Mouse (Mus musculus) midbrain, embryonic 12.5 days (tissue): ENCODE results near the gene Fstl4. TPM values are rescaled to one million over a fixed set of nuclear protein-coding genes. Genes with fewer than 3 reads are reported as not detected.
A peak's percentile ranks its signal among the peaks of the same experiment; 100 is the strongest.

ENCODE experiments used
- ATAC-seq: fragments of 200-750 bp; cut with Nextera tagmentation; 2 replicates; pipeline ENCODE4 v1.8.0; 2017; ENCODE audit warnings: low read depth, moderate TSS enrichment, moderate library complexity; ENCODE audit not compliant: low FRiP score
- H3K27ac ChIP-seq: fragments of 300-500 bp; sonication (generic); replicated peaks from 2 replicates; pipeline ENCODE4 v1.5.1; 2016; ENCODE audit warnings: mild to moderate bottlenecking
- H3K27me3 ChIP-seq: fragments of 300-500 bp; sonication (generic); 2 replicates; pipeline ENCODE4 v1.6.1; 2016; ENCODE audit warnings: mild to moderate bottlenecking
- H3K36me3 ChIP-seq: fragments of 300-500 bp; sonication (generic); 2 replicates; pipeline ENCODE4 v1.6.1; 2016
- H3K4me1 ChIP-seq: fragments of 300-500 bp; sonication (generic); 2 replicates; pipeline ENCODE4 v1.6.1; 2016
- H3K4me2 ChIP-seq: fragments of 300-500 bp; sonication (generic); replicated peaks from 2 replicates; pipeline ENCODE4 v1.6.1; 2016; ENCODE audit warnings: mild to moderate bottlenecking, moderate library complexity
- H3K4me3 ChIP-seq: fragments of 300-500 bp; sonication (generic); 2 replicates; pipeline ENCODE4 v1.5.1; 2016; ENCODE audit warnings: mild to moderate bottlenecking
- H3K9ac ChIP-seq: fragments of 300-500 bp; sonication (generic); replicated peaks from 2 replicates; pipeline ENCODE4 v1.6.1; 2016; ENCODE audit warnings: mild to moderate bottlenecking, moderate library complexity
- H3K9me3 ChIP-seq: fragments of 300-500 bp; sonication (generic); 2 replicates; pipeline ENCODE4 v1.6.1; 2016; ENCODE audit warnings: mild to moderate bottlenecking
- WGBS: fragments of 180-500 bp; shearing (Covaris S2); methylation state at CpG from one replicate; pipeline ENCODE4 v1.1.7; 2016; 5-methylcytosine and 5-hydroxymethylcytosine counted together
- polyA plus RNA-seq: library from polyadenylated mRNA; unstranded; fragments of >200 nt; fragmentation: Nextera tagmentation; extraction: Ambion mirVana; gene quantifications from 2 replicates; pipeline ENCODE4 v1.2.1, GENCODE M21; 2016

Gene Fstl4
- polyA plus RNA-seq = 1.2 and 2.6 TPM in 2 replicates

DNA sequence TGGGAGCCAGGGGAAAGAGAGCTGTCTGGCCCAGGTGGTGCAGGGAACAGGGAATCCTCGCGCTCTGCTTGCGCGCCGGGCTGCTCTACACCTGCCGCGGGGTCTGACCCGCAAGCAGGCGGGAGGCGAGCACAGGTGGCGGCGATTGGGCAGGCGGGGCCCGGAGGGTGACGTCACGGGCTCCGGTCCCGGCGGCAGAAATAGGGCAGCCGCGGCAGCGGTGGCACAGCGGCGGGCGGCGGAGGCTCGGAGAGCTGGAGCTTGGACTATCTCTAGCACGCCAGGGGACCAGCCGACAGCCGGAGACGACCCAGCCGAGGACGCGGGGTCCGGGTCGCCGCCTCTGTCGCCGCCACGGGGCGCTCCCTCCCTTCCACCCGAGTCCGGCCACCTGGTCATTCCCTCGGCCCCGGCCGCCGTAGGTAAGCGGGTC, at the start of gene Fstl4:
Fstl4 (plus strand) TSS at position 174 of the 433 bp plus-strand sequence.
- H3K9ac ChIP-seq = peak within 1 kb of the TSS; percentile 58
- peaks cover 62% of the 10 kb centered on the region for H3K27me3 ChIP-seq
- H3K4me2 ChIP-seq = peak within 1 kb of the TSS; percentile 99
- H3K36me3 ChIP-seq = no peaks in the 10 kb centered on the region
- peak within 1 kb of the TSS; percentile 58 for H3K4me3 ChIP-seq
- ATAC-seq = peak; percentile 41; the same call in 1 of the 2 replicates
- H3K4me1 ChIP-seq = peaks cover 16% of the 10 kb centered on the region
- no peaks in the 10 kb centered on the region for H3K9me3 ChIP-seq
- under 1% methylated on average over 48 of the region's 48 CpGs for WGBS
- H3K27ac ChIP-seq = no peak within 1 kb of the TSS

DNA sequence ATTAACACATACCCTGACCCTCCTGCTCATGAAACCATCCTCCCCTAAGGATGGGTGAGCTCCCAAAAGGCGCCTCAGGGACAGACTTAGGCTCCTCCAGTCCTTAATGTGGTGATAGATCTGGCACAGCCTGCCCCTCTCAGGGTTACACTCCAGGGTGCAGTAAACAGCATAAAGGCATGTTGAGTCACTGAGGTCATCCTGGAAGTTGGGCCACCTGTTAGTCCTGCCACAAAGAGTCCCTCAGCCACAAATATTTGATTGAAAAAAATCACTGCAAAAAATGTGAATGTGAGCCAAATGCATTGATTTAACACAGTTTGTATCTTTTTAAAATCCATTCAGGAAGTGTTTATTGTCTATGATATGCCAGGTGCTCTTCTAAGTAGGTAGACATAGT, 45.9 kb upstream of the Fstl4 start:
- no peak for ATAC-seq
- 48% methylated on average over 1 of the region's 1 CpGs for WGBS
- H3K36me3 ChIP-seq = no peaks in the 10 kb centered on the region
- H3K9ac ChIP-seq = no peak overlapping the region
- no peak overlapping the region for H3K4me2 ChIP-seq
- no peaks in the 10 kb centered on the region for H3K27me3 ChIP-seq
- H3K4me3 ChIP-seq = no peak overlapping the region
- H3K9me3 ChIP-seq = no peaks in the 10 kb centered on the region
- H3K4me1 ChIP-seq = no peaks in the 10 kb centered on the region
- no peak overlapping the region for H3K27ac ChIP-seq

DNA sequence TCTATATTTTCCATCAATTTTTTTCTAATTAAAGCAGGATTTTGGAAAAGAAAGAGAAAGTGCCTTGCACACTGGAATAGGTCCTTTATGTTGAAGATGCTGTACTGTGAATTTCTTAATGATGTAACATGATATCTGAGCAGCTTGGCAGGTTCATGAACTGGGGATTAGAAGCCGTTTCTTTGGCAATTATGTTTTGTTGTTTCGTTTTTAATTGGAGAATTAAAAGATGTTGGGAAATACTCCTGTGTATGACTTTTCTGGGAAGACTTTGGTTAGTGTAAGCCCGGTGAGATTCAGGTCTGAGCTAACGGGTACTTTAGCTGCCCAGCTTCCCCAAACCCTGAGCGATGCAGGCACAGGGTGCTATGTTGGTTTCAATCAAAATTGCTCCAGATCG, 43.3 kb upstream of the Fstl4 start:
- no peak for ATAC-seq
- no peaks in the 10 kb centered on the region for H3K4me1 ChIP-seq
- no peak overlapping the region for H3K4me3 ChIP-seq
- H3K27ac ChIP-seq = no peak overlapping the region
- H3K9me3 ChIP-seq = 0 out of 2 replicates have a peak, but pooled peaks cover 1% of the 10 kb centered on the region
- H3K27me3 ChIP-seq = no peaks in the 10 kb centered on the region
- no peak overlapping the region for H3K9ac ChIP-seq
- no peak overlapping the region for H3K4me2 ChIP-seq
- no peaks in the 10 kb centered on the region for H3K36me3 ChIP-seq
- 80% methylated on average over 6 of the region's 6 CpGs for whole genome bisulfite sequencing

DNA sequence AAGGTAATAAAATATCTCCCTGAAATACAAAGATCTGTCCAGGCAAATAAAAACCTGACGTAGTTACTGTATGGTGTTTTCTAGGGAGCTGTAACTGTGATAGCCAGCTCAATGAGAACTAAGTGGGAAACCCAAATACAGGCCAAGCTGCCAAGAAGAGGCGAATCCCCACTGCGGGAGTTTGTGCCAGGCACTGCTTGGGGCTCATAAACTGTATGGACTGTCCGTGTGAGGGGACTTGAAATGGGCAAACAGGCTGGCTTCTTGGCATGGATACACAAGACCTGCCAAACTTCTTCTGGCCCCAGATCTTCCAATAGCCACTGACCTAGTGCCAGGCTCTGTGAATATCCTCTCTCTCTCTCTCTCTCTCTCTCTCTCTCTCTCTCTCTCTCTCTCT, 41.7 kb upstream of the Fstl4 start:
- H3K27me3 ChIP-seq = no peaks in the 10 kb centered on the region
- no peak overlapping the region for H3K9ac ChIP-seq
- no peaks in the 10 kb centered on the region for H3K4me1 ChIP-seq
- H3K9me3 ChIP-seq = 0 out of 2 replicates have a peak, but pooled peaks cover 3% of the 10 kb centered on the region
- H3K4me3 ChIP-seq = no peak overlapping the region
- no peaks in the 10 kb centered on the region for H3K36me3 ChIP-seq
- ATAC-seq = no peak
- 88% methylated on average over 4 of the region's 4 CpGs for WGBS
- no peak overlapping the region for H3K27ac ChIP-seq
- no peak overlapping the region for H3K4me2 ChIP-seq

DNA sequence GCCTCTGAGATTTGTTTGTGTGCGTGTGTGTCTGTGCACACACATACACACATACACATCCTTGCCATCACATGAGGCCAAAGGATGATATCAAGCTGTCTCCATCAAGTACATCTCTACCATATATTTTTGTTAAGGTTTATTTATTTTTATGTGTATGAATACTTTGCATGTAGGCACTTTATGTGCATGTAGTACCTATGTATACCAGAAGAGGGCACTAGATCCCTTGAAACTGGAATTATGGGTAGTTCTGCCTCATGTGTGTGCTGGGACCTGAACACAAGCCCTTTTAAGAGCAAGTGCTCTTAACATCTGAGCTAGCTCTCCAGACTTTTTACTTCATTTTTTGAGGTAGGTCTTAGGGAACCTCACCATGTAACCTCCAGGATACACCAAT, 38.4 kb upstream of the Fstl4 start:
- no peaks in the 10 kb centered on the region for H3K36me3 ChIP-seq
- H3K27ac ChIP-seq = no peak overlapping the region
- no peak for ATAC-seq
- 0 out of 2 replicates have a peak, but pooled peaks cover 3% of the 10 kb centered on the region for H3K9me3 ChIP-seq
- no peaks in the 10 kb centered on the region for H3K27me3 ChIP-seq
- 100% methylated on average over 1 of the region's 1 CpGs for WGBS
- H3K4me1 ChIP-seq = no peaks in the 10 kb centered on the region
- H3K4me3 ChIP-seq = no peak overlapping the region
- no peak overlapping the region for H3K9ac ChIP-seq
- H3K4me2 ChIP-seq = no peak overlapping the region

DNA sequence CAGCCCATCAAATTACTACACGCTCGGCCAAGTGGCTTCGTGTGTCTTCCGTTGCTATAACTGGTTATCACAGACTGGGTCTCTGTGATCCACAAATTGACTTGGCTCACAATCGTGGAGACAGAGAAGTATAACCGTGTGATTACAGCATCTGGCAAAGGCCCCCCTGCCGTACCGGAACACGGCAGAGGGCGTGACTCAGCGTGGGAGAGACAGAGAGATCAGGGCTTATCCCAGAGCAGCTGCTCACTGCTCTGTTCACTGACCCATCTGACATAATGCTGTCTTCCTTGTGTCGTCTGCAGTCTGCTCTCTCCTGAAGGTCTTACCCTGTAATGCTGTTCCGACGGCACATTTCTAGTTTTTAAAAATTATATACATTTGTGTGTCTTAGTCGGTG, 36.0 kb upstream of the Fstl4 start:
- no peak overlapping the region for H3K9ac ChIP-seq
- H3K4me2 ChIP-seq = no peak overlapping the region
- WGBS = 69% methylated on average over 15 of the region's 15 CpGs
- no peak overlapping the region for H3K4me3 ChIP-seq
- ATAC-seq = no peak
- H3K4me1 ChIP-seq = no peaks in the 10 kb centered on the region
- H3K9me3 ChIP-seq = 0 out of 2 replicates have a peak, but pooled peaks cover 3% of the 10 kb centered on the region
- no peaks in the 10 kb centered on the region for H3K36me3 ChIP-seq
- no peak overlapping the region for H3K27ac ChIP-seq
- H3K27me3 ChIP-seq = no peaks in the 10 kb centered on the region

DNA sequence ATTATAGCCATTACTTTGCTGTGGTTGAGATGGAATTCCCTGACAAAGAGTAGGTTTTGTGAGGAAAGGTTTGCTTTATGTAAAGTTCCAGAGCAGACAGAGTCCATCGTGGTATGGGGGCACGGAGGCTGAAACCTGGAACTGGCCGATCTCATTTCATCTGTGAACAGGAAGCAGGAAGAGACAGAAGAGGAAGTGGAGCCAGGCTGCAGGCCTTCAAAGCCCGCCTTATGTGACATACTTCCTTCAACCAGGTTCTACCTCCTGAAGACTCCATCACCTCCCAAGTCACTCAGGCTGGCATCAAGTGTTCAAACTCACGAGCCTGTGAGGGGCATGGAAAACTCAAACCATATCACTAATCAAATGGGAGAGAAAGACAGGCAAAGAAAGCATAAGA, 34.5 kb upstream of the Fstl4 start:
- Histone ChIP-seq H3K4me2 (no peak overlapping the region), H3K27me3 (no peaks in the 10 kb centered on the region), H3K9me3 (0 out of 2 replicates have a peak, but pooled peaks cover 3% of the 10 kb centered on the region), H3K4me3 (no peak overlapping the region), H3K4me1 (no peaks in the 10 kb centered on the region), H3K27ac (no peak overlapping the region), H3K9ac (no peak overlapping the region), H3K36me3 (no peaks in the 10 kb centered on the region)
- ATAC-seq = no peak
- WGBS = 80% methylated on average over 5 of the region's 5 CpGs

DNA sequence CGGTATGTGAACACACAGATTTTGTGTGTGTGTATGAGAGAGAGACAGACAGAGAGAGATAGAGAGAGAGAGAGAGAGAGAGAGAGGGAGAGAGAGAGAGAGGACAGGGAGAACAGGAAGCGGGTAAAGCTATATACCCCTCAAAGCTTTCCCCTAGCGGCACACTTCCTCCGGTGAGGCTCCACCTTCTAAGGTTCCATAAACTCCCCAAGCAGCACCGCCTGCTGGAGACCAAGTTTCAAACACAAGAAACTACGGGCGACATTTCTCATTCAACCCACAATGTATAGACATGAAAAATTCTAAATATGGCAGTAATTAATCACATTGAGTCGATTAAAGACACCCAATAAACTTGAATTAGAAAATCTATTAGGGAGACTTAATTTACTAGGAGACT, 32.5 kb upstream of the Fstl4 start:
- Histone ChIP-seq H3K27me3 (no peaks in the 10 kb centered on the region), H3K9ac (no peak overlapping the region), H3K9me3 (no peaks in the 10 kb centered on the region), H3K4me3 (no peak overlapping the region), H3K4me1 (no peaks in the 10 kb centered on the region), H3K4me2 (no peak overlapping the region), H3K27ac (no peak overlapping the region), H3K36me3 (no peaks in the 10 kb centered on the region)
- 51% methylated on average over 8 of the region's 8 CpGs for WGBS
- ATAC-seq = no peak

DNA sequence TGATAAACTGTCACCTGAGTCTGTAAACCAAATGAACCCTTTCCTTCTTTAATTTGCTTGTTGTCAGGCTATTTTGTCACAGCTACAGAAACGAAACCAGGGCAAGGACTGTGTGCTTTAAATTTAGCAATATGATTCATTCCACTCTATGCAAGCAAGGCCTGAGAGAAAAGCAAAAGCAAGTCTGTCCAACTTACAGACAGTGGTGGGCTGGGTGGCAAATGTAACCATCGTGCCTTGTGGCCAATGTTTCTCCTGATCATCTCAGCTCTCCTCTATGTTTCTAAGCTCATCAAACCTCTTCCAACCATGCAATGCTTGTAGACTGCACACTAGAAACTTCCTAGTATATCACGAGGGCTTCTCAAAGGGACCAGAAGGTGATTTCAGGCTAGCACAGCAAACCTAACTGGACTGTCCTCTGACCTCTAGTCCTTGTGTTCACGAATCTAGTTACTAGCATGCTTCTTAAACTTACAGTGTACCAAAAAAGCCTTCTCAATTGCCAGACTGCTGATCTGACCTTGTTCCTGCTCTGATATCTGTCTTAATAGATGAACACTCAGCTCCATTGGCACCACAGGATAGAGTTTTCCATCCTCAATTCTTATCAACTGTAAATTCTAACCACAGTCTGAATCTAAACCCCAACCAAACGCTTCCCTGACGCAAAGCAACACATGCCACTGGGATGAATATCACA, 29.8 kb upstream of the Fstl4 start:
- no peaks in the 10 kb centered on the region for H3K36me3 ChIP-seq
- H3K9ac ChIP-seq = no peak overlapping the region
- 0 out of 2 replicates have a peak, but pooled peaks cover 3% of the 10 kb centered on the region for H3K4me1 ChIP-seq
- H3K9me3 ChIP-seq = no peaks in the 10 kb centered on the region
- no peak overlapping the region for H3K4me3 ChIP-seq
- 84% methylated on average over 6 of the region's 6 CpGs for WGBS
- H3K27me3 ChIP-seq = no peaks in the 10 kb centered on the region
- no peak overlapping the region for H3K27ac ChIP-seq
- no peak for ATAC-seq
- H3K4me2 ChIP-seq = no peak overlapping the region

DNA sequence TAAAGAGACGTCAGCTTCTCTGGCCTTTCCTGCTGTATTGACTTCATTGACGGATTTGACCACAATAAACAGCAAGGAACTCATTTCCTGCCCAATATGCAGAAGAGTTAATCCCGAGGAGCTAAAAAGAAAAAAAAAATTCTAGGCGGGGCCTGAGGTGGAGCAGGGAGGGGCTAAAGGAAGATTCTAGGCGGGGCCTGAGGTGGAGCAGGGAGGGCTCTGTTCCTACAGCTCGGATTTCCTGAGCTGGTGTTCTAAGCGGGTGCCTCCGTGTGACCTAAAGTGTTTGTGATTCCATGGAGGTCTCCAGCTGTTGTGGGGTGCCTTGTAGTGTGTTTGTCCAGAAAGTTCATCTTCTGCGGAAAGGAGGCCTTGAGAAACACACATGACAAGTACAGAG, 25.2 kb upstream of the Fstl4 start:
- Histone ChIP-seq H3K9me3 (no peaks in the 10 kb centered on the region), H3K4me2 (no peak overlapping the region), H3K27me3 (no peaks in the 10 kb centered on the region), H3K36me3 (no peaks in the 10 kb centered on the region), H3K9ac (no peak overlapping the region), H3K4me3 (no peak overlapping the region), H3K4me1 (0 out of 2 replicates have a peak, but pooled peaks cover 3% of the 10 kb centered on the region), H3K27ac (no peak overlapping the region)
- ATAC-seq = no peak
- 23% methylated on average over 9 of the region's 9 CpGs for WGBS

DNA sequence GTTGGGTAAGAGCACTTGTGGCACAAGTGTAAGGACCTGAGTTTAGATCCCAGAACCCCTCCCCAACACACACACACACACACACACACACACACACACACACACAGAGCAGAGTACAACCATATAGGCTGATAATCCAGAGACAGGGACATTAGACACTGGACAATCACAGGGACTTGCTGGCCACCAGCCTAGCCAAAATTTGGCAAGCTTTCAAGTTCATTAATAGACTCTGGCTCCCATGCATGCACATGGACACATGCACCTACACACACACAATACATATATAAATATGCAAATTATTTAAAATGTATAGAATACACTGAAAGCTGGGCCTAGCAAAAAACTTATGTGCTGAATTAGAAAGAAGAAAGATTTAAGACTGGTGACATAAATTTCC, 24.0 kb upstream of the Fstl4 start:
- H3K27ac ChIP-seq = no peak overlapping the region
- H3K4me1 ChIP-seq = 0 out of 2 replicates have a peak, but pooled peaks cover 3% of the 10 kb centered on the region
- H3K9ac ChIP-seq = no peak overlapping the region
- H3K4me2 ChIP-seq = no peak overlapping the region
- no peak for ATAC-seq
- no peaks in the 10 kb centered on the region for H3K36me3 ChIP-seq
- no peaks in the 10 kb centered on the region for H3K27me3 ChIP-seq
- no peaks in the 10 kb centered on the region for H3K9me3 ChIP-seq
- no peak overlapping the region for H3K4me3 ChIP-seq

DNA sequence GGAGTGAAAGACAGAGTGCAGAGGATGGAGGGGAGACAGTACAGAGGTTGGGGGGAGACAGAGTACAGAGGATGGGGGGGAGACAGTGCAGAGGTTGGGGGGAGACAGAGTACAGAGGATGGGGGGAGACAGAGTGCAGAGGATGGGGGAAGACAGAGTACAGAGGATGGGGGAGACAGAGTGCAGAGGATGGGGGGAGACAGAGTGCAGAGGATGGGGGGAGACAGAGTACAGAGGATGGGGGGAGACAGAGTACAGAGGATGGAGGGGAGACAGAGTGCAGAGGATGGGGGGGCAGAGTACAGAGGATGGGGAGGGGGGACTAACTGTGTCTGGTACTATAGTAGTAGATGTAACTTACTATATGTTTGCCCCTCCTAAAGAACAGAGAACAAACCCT, 20.5 kb upstream of the Fstl4 start:
- no peaks in the 10 kb centered on the region for H3K36me3 ChIP-seq
- H3K9ac ChIP-seq = no peak overlapping the region
- peaks cover 9% of the 10 kb centered on the region for H3K4me1 ChIP-seq
- H3K27me3 ChIP-seq = peaks cover 17% of the 10 kb centered on the region; the same call in 1 of the 2 replicates
- H3K4me2 ChIP-seq = no peak overlapping the region
- no peaks in the 10 kb centered on the region for H3K9me3 ChIP-seq
- no peak overlapping the region for H3K4me3 ChIP-seq
- H3K27ac ChIP-seq = no peak overlapping the region
- ATAC-seq = no peak
